Mouse (Mus musculus) forebrain, embryonic 15.5 days (tissue): ENCODE results near the gene Abo. TPM values are rescaled to one million over a fixed set of nuclear protein-coding genes. Genes with fewer than 3 reads are reported as not detected.

Source experiments
- ATAC-seq: fragments of 200-750 bp; cut with Nextera tagmentation; replicated peaks from 2 replicates; pipeline ENCODE4 v1.8.0; 2017; ENCODE audit warnings: mild to moderate bottlenecking, moderate TSS enrichment, moderate library complexity
- H3K27ac ChIP-seq: fragments of 300-500 bp; sonication (generic); replicated peaks from 2 replicates; pipeline ENCODE4 v1.5.1; 2015; ENCODE audit warnings: mild to moderate bottlenecking, inconsistent platforms
- H3K27me3 ChIP-seq: fragments of 300-500 bp; sonication (generic); 2 replicates; pipeline ENCODE4 v1.6.1; 2015; ENCODE audit warnings: inconsistent platforms
- H3K36me3 ChIP-seq: fragments of 300-500 bp; sonication (generic); 2 replicates; pipeline ENCODE4 v1.6.1; 2015; ENCODE audit warnings: mild to moderate bottlenecking, inconsistent platforms
- H3K4me1 ChIP-seq: fragments of 300-500 bp; sonication (generic); 2 replicates; pipeline ENCODE4 v1.6.1; 2015; ENCODE audit warnings: inconsistent platforms
- H3K4me2 ChIP-seq: fragments of 300-500 bp; sonication (generic); replicated peaks from 2 replicates; pipeline ENCODE4 v1.6.1; 2015; ENCODE audit warnings: mild to moderate bottlenecking, inconsistent platforms
- H3K4me3 ChIP-seq: fragments of 300-500 bp; sonication (generic); 2 replicates; pipeline ENCODE4 v1.5.1; 2015; ENCODE audit warnings: mild to moderate bottlenecking, inconsistent platforms
- H3K9ac ChIP-seq: fragments of 300-500 bp; sonication (generic); replicated peaks from 2 replicates; pipeline ENCODE4 v1.6.1; 2015; ENCODE audit warnings: mild to moderate bottlenecking, inconsistent platforms
- H3K9me3 ChIP-seq: fragments of 300-500 bp; sonication (generic); 2 replicates; pipeline ENCODE4 v1.6.1; 2016; ENCODE audit warnings: inconsistent platforms
- WGBS: fragments of 180-500 bp; shearing (Covaris S2); methylation state at CpG from one replicate; pipeline ENCODE4 v1.1.7; 2015; ENCODE audit warnings: mixed read lengths; 5-methylcytosine and 5-hydroxymethylcytosine counted together
- polyA plus RNA-seq: library from polyadenylated mRNA; unstranded; fragments of >200 nt; fragmentation: Nextera tagmentation; extraction: Ambion mirVana; gene quantifications from 2 replicates; pipeline ENCODE4 v1.2.1, GENCODE M21; 2015

The Abo gene
- polyA plus RNA-seq, 1 experiment from 2014 or later, result not detected

- Histone ChIP-seq H3K9me3 (no peaks in the 10 kb centered on the region), H3K27me3 (no peaks in the 10 kb centered on the region), H3K27ac (no peak overlapping the region), H3K4me2 (no peak overlapping the region), H3K9ac (no peak overlapping the region), H3K36me3 (no peaks in the 10 kb centered on the region), H3K4me1 (no peaks in the 10 kb centered on the region), H3K4me3 (no peak overlapping the region)
- 90% methylated on average over 2 of the region's 2 CpGs for WGBS
- no peak for ATAC-seq
Measured at GRCm38 (mm10) chr2:26832478-26832877, 32.3 kb downstream of the Abo start.

GRCm38 (mm10) chr2:26828047-26828446 lies 36.7 kb downstream of the Abo start:
- no peaks in the 10 kb centered on the region for H3K36me3 ChIP-seq
- H3K27ac ChIP-seq, result no peak overlapping the region
- H3K27me3 ChIP-seq, result no peaks in the 10 kb centered on the region
- H3K4me3 ChIP-seq, result no peak overlapping the region
- no peaks in the 10 kb centered on the region for H3K4me1 ChIP-seq
- 91% methylated on average over 1 of the region's 1 CpGs for WGBS
- H3K9me3 ChIP-seq, result no peaks in the 10 kb centered on the region
- H3K4me2 ChIP-seq, result no peak overlapping the region
- no peak for ATAC-seq
- no peak overlapping the region for H3K9ac ChIP-seq

- H3K9ac ChIP-seq, result no peak overlapping the region
- no peaks in the 10 kb centered on the region for H3K9me3 ChIP-seq
- 92% methylated on average over 1 of the region's 1 CpGs for WGBS
Measured at GRCm38 (mm10) chr2:26827261-26827975, 37.4 kb downstream of the Abo start.

More at GRCm38 (mm10) chr2:26827261-26827975, 37.4 kb downstream of the Abo start:
- ATAC-seq, result no peak
- no peak overlapping the region for H3K4me2 ChIP-seq
- H3K27me3 ChIP-seq, result no peaks in the 10 kb centered on the region
- H3K4me3 ChIP-seq, result no peak overlapping the region
- H3K4me1 ChIP-seq, result no peaks in the 10 kb centered on the region
- H3K27ac ChIP-seq, result no peak overlapping the region
- H3K36me3 ChIP-seq, result no peaks in the 10 kb centered on the region

Other genes with a start within 250 kb of the Abo start
- gene Fam69b, start 236.5 kb downstream of the Abo start, polyA plus RNA-seq, result 111 and 121 TPM in 2 replicates
- not detected in 2 replicates for gene Lcn4, start 193.7 kb downstream of the Abo start, polyA plus RNA-seq
- 27.7 and 29.7 TPM in 2 replicates for gene Surf6, start 37.9 kb upstream of the Abo start, polyA plus RNA-seq
- 177 and 184 TPM in 2 replicates for gene Med22, start 45.7 kb upstream of the Abo start, polyA plus RNA-seq
- 533 and 546 TPM in 2 replicates for gene Rpl7a, start 45.8 kb upstream of the Abo start, polyA plus RNA-seq
- gene Surf2, start 51.4 kb upstream of the Abo start, polyA plus RNA-seq, result 58.9 and 61.9 TPM in 2 replicates
- 74.0 and 77.3 TPM in 2 replicates for gene Surf1, start 51.6 kb upstream of the Abo start, polyA plus RNA-seq
- gene Surf4, start 68.9 kb upstream of the Abo start, polyA plus RNA-seq, result 100 and 101 TPM in 2 replicates
- gene Stkld1, start 69.1 kb upstream of the Abo start, polyA plus RNA-seq, result 0.17 and 0.22 TPM in 2 replicates
- 38.4 and 38.8 TPM in 2 replicates for gene Rexo4, start 99.4 kb upstream of the Abo start, polyA plus RNA-seq
- 0.22 and 0.38 TPM in 2 replicates for gene Adamts13, start 108.4 kb upstream of the Abo start, polyA plus RNA-seq
- 120 and 121 TPM in 2 replicates for gene Cacfd1, start 144.9 kb upstream of the Abo start, polyA plus RNA-seq
- gene Slc2a6, start 163.0 kb upstream of the Abo start, polyA plus RNA-seq, result 5.2 TPM in 2 replicates
- 0.17 TPM in 1 of 2 replicates, not detected in the other for gene Mymk, start 207.2 kb upstream of the Abo start, polyA plus RNA-seq
- gene Adamtsl2, start 214.4 kb upstream of the Abo start, polyA plus RNA-seq, result 6.8 and 9.5 TPM in 2 replicates